Mouse (Mus musculus): ENCODE results near the gene Sorbs1. TPM values are rescaled to one million over a fixed set of nuclear protein-coding genes. Genes with fewer than 3 reads are reported as not detected.

Sorbs1 gene
- polyA plus RNA-seq, 1 experiment from 2014 or later: 59.2 TPM

GRCm38 (mm10) chr19:40314252-40314651 lies 199.3 kb downstream of the Sorbs1 start:
- no peak overlapping the region for H3K4me2 ChIP-seq
- 0 out of 2 replicates have a peak, but pooled peaks cover 3% of the 10 kb centered on the region for H3K4me1 ChIP-seq
- 89% methylated on average over 11 of the region's 11 CpGs for WGBS
- no peak overlapping the region for H3K4me3 ChIP-seq (replicated peaks)
- no peaks in the 10 kb centered on the region for H3K9me3 ChIP-seq (replicated peaks)
- no peak overlapping the region for H3K9ac ChIP-seq
- no peak for ATAC-seq (replicated peaks; ENCODE audit: low FRiP score)
- H3K36me3 ChIP-seq: peaks cover 11% of the 10 kb centered on the region; the same call in 1 of the 2 replicates
- H3K27ac ChIP-seq: no peak overlapping the region
- no peaks in the 10 kb centered on the region for H3K27me3 ChIP-seq

- no peaks in the 10 kb centered on the region for H3K4me1 ChIP-seq
- H3K4me3 ChIP-seq (replicated peaks): no peak overlapping the region
- ATAC-seq (replicated peaks; ENCODE audit: low FRiP score): no peak
- H3K9me3 ChIP-seq (replicated peaks): no peaks in the 10 kb centered on the region
- no peak overlapping the region for H3K4me2 ChIP-seq
- H3K27ac ChIP-seq: no peak overlapping the region
- no peak overlapping the region for H3K9ac ChIP-seq
- H3K36me3 ChIP-seq: peaks cover 7% of the 10 kb centered on the region; the same call in 1 of the 2 replicates
- WGBS: 98% methylated on average over 8 of the region's 8 CpGs
- no peaks in the 10 kb centered on the region for H3K27me3 ChIP-seq
Measured at GRCm38 (mm10) chr19:40311631-40312030, 201.9 kb downstream of the Sorbs1 start.

GRCm38 (mm10) chr19:40310410-40311130 lies 203.0 kb downstream of the Sorbs1 start:
- 82% methylated on average over 15 of the region's 15 CpGs for WGBS
- Histone ChIP-seq H3K4me1 (0 out of 2 replicates have a peak, but pooled peaks cover 3% of the 10 kb centered on the region), H3K4me3 (replicated peaks) (no peak overlapping the region), H3K4me2 (no peak overlapping the region), H3K27me3 (no peaks in the 10 kb centered on the region), H3K9me3 (replicated peaks) (no peaks in the 10 kb centered on the region), H3K27ac (no peak overlapping the region), H3K36me3 (peaks cover 7% of the 10 kb centered on the region; the same call in 1 of the 2 replicates), H3K9ac (no peak overlapping the region)
- ATAC-seq (replicated peaks; ENCODE audit: low FRiP score): 0 out of 2 replicates have a peak, but pooled peaks have one; percentile 49

GRCm38 (mm10) chr19:40309911-40310310 lies 203.7 kb downstream of the Sorbs1 start:
- no peak for ATAC-seq (replicated peaks; ENCODE audit: low FRiP score)
- H3K27ac ChIP-seq: no peak overlapping the region
- no peaks in the 10 kb centered on the region for H3K9me3 ChIP-seq (replicated peaks)
- H3K36me3 ChIP-seq: peaks cover 7% of the 10 kb centered on the region; the same call in 1 of the 2 replicates
- H3K4me3 ChIP-seq (replicated peaks): no peak overlapping the region
- H3K27me3 ChIP-seq: no peaks in the 10 kb centered on the region
- WGBS: 87% methylated on average over 12 of the region's 12 CpGs
- 0 out of 2 replicates have a peak, but pooled peaks cover 5% of the 10 kb centered on the region for H3K4me1 ChIP-seq
- no peak overlapping the region for H3K9ac ChIP-seq
- H3K4me2 ChIP-seq: no peak overlapping the region

- H3K27me3 ChIP-seq: no peaks in the 10 kb centered on the region
- no peak overlapping the region for H3K4me2 ChIP-seq
- no peak overlapping the region for H3K9ac ChIP-seq
- no peak for ATAC-seq (replicated peaks; ENCODE audit: low FRiP score)
- H3K27ac ChIP-seq: no peak overlapping the region
- no peaks in the 10 kb centered on the region for H3K9me3 ChIP-seq (replicated peaks)
- H3K36me3 ChIP-seq: peaks cover 7% of the 10 kb centered on the region; the same call in 1 of the 2 replicates
- H3K4me1 ChIP-seq: 0 out of 2 replicates have a peak, but pooled peaks cover 6% of the 10 kb centered on the region
- WGBS: 73% methylated on average over 7 of the region's 7 CpGs
- no peak overlapping the region for H3K4me3 ChIP-seq (replicated peaks)
Measured at GRCm38 (mm10) chr19:40307550-40307949, 206.0 kb downstream of the Sorbs1 start.

GRCm38 (mm10) chr19:40306631-40307030 lies 206.9 kb downstream of the Sorbs1 start:
- WGBS: 73% methylated on average over 2 of the region's 2 CpGs
- no peak for ATAC-seq (replicated peaks; ENCODE audit: low FRiP score)
- Histone ChIP-seq H3K4me2 (no peak overlapping the region), H3K36me3 (peaks cover 4% of the 10 kb centered on the region; the same call in 1 of the 2 replicates), H3K9ac (no peak overlapping the region), H3K4me1 (0 out of 2 replicates have a peak, but pooled peaks cover 6% of the 10 kb centered on the region), H3K27me3 (no peaks in the 10 kb centered on the region), H3K4me3 (replicated peaks) (no peak overlapping the region), H3K27ac (no peak overlapping the region), H3K9me3 (replicated peaks) (no peaks in the 10 kb centered on the region)

- Histone ChIP-seq H3K27ac (no peak overlapping the region), H3K4me1 (0 out of 2 replicates have a peak, but pooled peaks cover 6% of the 10 kb centered on the region), H3K9me3 (replicated peaks) (no peaks in the 10 kb centered on the region), H3K4me3 (replicated peaks) (no peak overlapping the region), H3K9ac (no peak overlapping the region), H3K4me2 (no peak overlapping the region), H3K27me3 (no peaks in the 10 kb centered on the region), H3K36me3 (no peaks in the 10 kb centered on the region)
- 75% methylated on average over 7 of the region's 7 CpGs for WGBS
- no peak for ATAC-seq (replicated peaks; ENCODE audit: low FRiP score)
Measured at GRCm38 (mm10) chr19:40305456-40305855, 208.1 kb downstream of the Sorbs1 start.

- WGBS: 83% methylated on average over 9 of the region's 9 CpGs
- Histone ChIP-seq H3K27me3 (no peaks in the 10 kb centered on the region), H3K27ac (no peak overlapping the region), H3K4me1 (0 out of 2 replicates have a peak, but pooled peaks cover 9% of the 10 kb centered on the region), H3K9me3 (replicated peaks) (no peaks in the 10 kb centered on the region), H3K36me3 (no peaks in the 10 kb centered on the region; the same call in 1 of the 2 replicates), H3K4me2 (no peak overlapping the region), H3K4me3 (replicated peaks) (no peak overlapping the region), H3K9ac (no peak overlapping the region)
- no peak for ATAC-seq (replicated peaks; ENCODE audit: low FRiP score)
Measured at GRCm38 (mm10) chr19:40302916-40303315, 210.7 kb downstream of the Sorbs1 start.

- WGBS: 89% methylated on average over 5 of the region's 5 CpGs
- Histone ChIP-seq H3K36me3 (no peaks in the 10 kb centered on the region; the same call in 1 of the 2 replicates), H3K4me3 (replicated peaks) (no peak overlapping the region), H3K27me3 (no peaks in the 10 kb centered on the region), H3K9ac (no peak overlapping the region), H3K9me3 (replicated peaks) (no peaks in the 10 kb centered on the region), H3K27ac (no peak overlapping the region), H3K4me2 (no peak overlapping the region), H3K4me1 (peaks cover 11% of the 10 kb centered on the region; the same call in 1 of the 2 replicates)
- ATAC-seq (replicated peaks; ENCODE audit: low FRiP score): no peak
Measured at GRCm38 (mm10) chr19:40302477-40302876, 211.1 kb downstream of the Sorbs1 start.

- Histone ChIP-seq H3K4me1 (peaks cover 9% of the 10 kb centered on the region; the same call in 1 of the 2 replicates), H3K4me3 (replicated peaks) (no peak overlapping the region), H3K9me3 (replicated peaks) (no peaks in the 10 kb centered on the region), H3K36me3 (no peaks in the 10 kb centered on the region; the same call in 1 of the 2 replicates), H3K9ac (no peak overlapping the region), H3K27me3 (no peaks in the 10 kb centered on the region), H3K4me2 (no peak overlapping the region), H3K27ac (no peak overlapping the region)
- WGBS: 82% methylated on average over 12 of the region's 12 CpGs
- ATAC-seq (replicated peaks; ENCODE audit: low FRiP score): no peak
Measured at GRCm38 (mm10) chr19:40299983-40300759, 213.4 kb downstream of the Sorbs1 start.

- no peaks in the 10 kb centered on the region for H3K27me3 ChIP-seq
- WGBS: 43% methylated on average over 6 of the region's 6 CpGs
Measured at GRCm38 (mm10) chr19:40299182-40299581, 214.4 kb downstream of the Sorbs1 start.

GRCm38 (mm10) chr19:40298574-40298973 lies 215.0 kb downstream of the Sorbs1 start:
- H3K27ac ChIP-seq: no peak overlapping the region

More at GRCm38 (mm10) chr19:40299182-40299581, 214.4 kb downstream of the Sorbs1 start:
- no peak overlapping the region for H3K27ac ChIP-seq
- H3K4me2 ChIP-seq: no peak overlapping the region
- peaks cover 6% of the 10 kb centered on the region; the same call in 1 of the 2 replicates for H3K4me1 ChIP-seq
- H3K36me3 ChIP-seq: no peaks in the 10 kb centered on the region; the same call in 1 of the 2 replicates
- H3K4me3 ChIP-seq (replicated peaks): no peak overlapping the region
- no peak overlapping the region for H3K9ac ChIP-seq
- no peaks in the 10 kb centered on the region for H3K9me3 ChIP-seq (replicated peaks)
- ATAC-seq (replicated peaks; ENCODE audit: low FRiP score): no peak

More at GRCm38 (mm10) chr19:40298574-40298973, 215.0 kb downstream of the Sorbs1 start:
- H3K9ac ChIP-seq: no peak overlapping the region
- no peak overlapping the region for H3K4me3 ChIP-seq (replicated peaks)
- no peak overlapping the region for H3K4me2 ChIP-seq
- H3K4me1 ChIP-seq: peaks cover 6% of the 10 kb centered on the region; the same call in 1 of the 2 replicates
- no peaks in the 10 kb centered on the region for H3K9me3 ChIP-seq (replicated peaks)
- no peaks in the 10 kb centered on the region for H3K27me3 ChIP-seq
- H3K36me3 ChIP-seq: no peaks in the 10 kb centered on the region; the same call in 1 of the 2 replicates
- WGBS: 97% methylated on average over 2 of the region's 2 CpGs
- ATAC-seq (replicated peaks; ENCODE audit: low FRiP score): no peak

All from kidney, embryonic 15.5 days (tissue).